Mouse (Mus musculus): ENCODE measurements around the gene Abca6. TPM values are rescaled to one million over a fixed set of nuclear protein-coding genes. Genes with fewer than 3 reads are reported as not detected.

The Abca6 gene
- total and polyA plus RNA-seq, 3 experiments = 0.25 to 0.81 (median 0.68) TPM

GRCm38 (mm10) chr11:110268244-110268844 is 16.8 kb upstream of the Abca6 start:
- H3K79me2 ChIP-seq (replicated peaks; ENCODE audit: control insufficient read depth, extremely low read depth, insufficient read depth, poor library complexity, severe bottlenecking) = no peaks in the 10 kb centered on the region
- H3K4me1 ChIP-seq (ENCODE audit: control insufficient read depth in 1 of 2, insufficient read depth in 2 of 2) = peaks cover 0 to 11% of the 10 kb centered on the region in 2 experiments; a peak in 2 of 4 replicates
- no peak overlapping the region for H3K27ac ChIP-seq (ENCODE audit: insufficient read depth, low read depth)
- in situ Hi-C loops (cut with MboI; ENCODE audit: low pct_ligation_motif_present, low pct_unique_long_range_greater_than_20kb, low sequenced_read_pairs) (loop anchor here (5.0 to 25.0 kb wide), 2 partner anchors 391 to 581 kb away; no protein-coding TSS in a partner anchor), dilution Hi-C loops (cut with MboI; ENCODE audit: extremely low pct_ligation_motif_present, extremely low pct_unique_long_range_greater_than_20kb, low sequenced_read_pairs) (no loop called here)
- peak overlapping the region; percentile 10 to 27 (median 25) for H3K4me3 ChIP-seq (replicated peaks in 1 of 3; ENCODE audit: low read depth in 2 of 3, low read length in 2 of 3, poor library complexity in 1 of 3)
- H3K9me3 ChIP-seq (replicated peaks; ENCODE audit: low read length) = no peaks in the 10 kb centered on the region
- no peaks in the 10 kb centered on the region for H3K27me3 ChIP-seq (replicated peaks)
- TF ChIP-seq ZC3H11A (IDR thresholded peaks at IDR 0.05; ENCODE audit: low read depth, low read length) = peak; percentile 71
- peak; percentile 54; the same call in 1 of the 2 replicates for TF ChIP-seq MEF2A (IDR thresholded peaks at IDR 0.05; ENCODE audit: borderline replicate concordance, low read depth, low read length)
- no peak for TF ChIP-seq USF2 (conservative IDR thresholded peaks at IDR 0.05; ENCODE audit: low read depth, low read length)
- no peak for TF ChIP-seq ZKSCAN1 (IDR thresholded peaks at IDR 0.05; ENCODE audit: borderline replicate concordance, low read depth, low read length)
- TF ChIP-seq NELFE (IDR thresholded peaks at IDR 0.05; ENCODE audit: low read depth, low read length) = 0 out of 2 replicates have a peak, but pooled peaks have one; percentile 50
- peak; percentile 45; the same call in 1 of the 2 replicates for TF ChIP-seq IRF4 (IDR thresholded peaks at IDR 0.05; ENCODE audit: low read depth, low read length)
- TF ChIP-seq MAX (IDR thresholded peaks at IDR 0.05; ENCODE audit: low read length) = 0 out of 2 replicates have a peak, but pooled peaks have one; percentile 36
- TF ChIP-seq RAD21 (IDR thresholded peaks at IDR 0.05; ENCODE audit: low read depth, low read length) = peak; percentile 96
- no peak for TF ChIP-seq TCF12 (IDR thresholded peaks at IDR 0.05; ENCODE audit: low read depth, low read length)
- peak; percentile 86 for TF ChIP-seq ELF1 (IDR thresholded peaks at IDR 0.05; ENCODE audit: low read depth, low read length)
- TF ChIP-seq SMC3 (IDR thresholded peaks at IDR 0.05; ENCODE audit: low read depth, low read length) = peak; percentile 86
- TF ChIP-seq TBP (conservative IDR thresholded peaks at IDR 0.05; ENCODE audit: low read depth, low read length) = 0 out of 2 replicates have a peak, but pooled peaks have one; percentile 66
- no peak for TF ChIP-seq CHD2 (IDR thresholded peaks at IDR 0.05; ENCODE audit: low read length)
- TF ChIP-seq CTCF (conservative IDR thresholded peaks at IDR 0.05 in 1 of 2, IDR thresholded peaks at IDR 0.05 in 1 of 2; ENCODE audit: low read depth in 2 of 2, low read length in 2 of 2) = peak; percentile 97 to 98
- TF ChIP-seq POLR2A (IDR thresholded peaks at IDR 0.05; ENCODE audit: low read depth, low read length) = peak; percentile 78
- no peaks in the 10 kb centered on the region for H3K36me3 ChIP-seq (replicated peaks in 1 of 2; ENCODE audit: control insufficient read depth in 1 of 2, insufficient read depth in 1 of 2, low read length in 1 of 2)
- peak overlapping the region; percentile 47 for H3K4me2 ChIP-seq (ENCODE audit: insufficient read depth, low read depth, poor library complexity, severe bottlenecking)
- peak; percentile 96 for DNase-seq (ENCODE audit: extremely low read depth)
- H3K9ac ChIP-seq (ENCODE audit: insufficient read depth, low read depth) = peak overlapping the region; percentile 50

GRCm38 (mm10) chr11:110267232-110267631 is 15.7 kb upstream of the Abca6 start:
- Histone ChIP-seq H3K4me1 (ENCODE audit: control insufficient read depth in 1 of 2, insufficient read depth in 2 of 2) (peaks cover 0 to 11% of the 10 kb centered on the region in 2 experiments; a peak in 2 of 4 replicates), H3K27ac (ENCODE audit: insufficient read depth, low read depth) (no peak overlapping the region), H3K36me3 (replicated peaks in 1 of 2; ENCODE audit: control insufficient read depth in 1 of 2, insufficient read depth in 1 of 2, low read length in 1 of 2) (no peaks in the 10 kb centered on the region), H3K4me3 (replicated peaks in 1 of 3; ENCODE audit: low read depth in 2 of 3, low read length in 2 of 3, poor library complexity in 1 of 3) (no peak overlapping the region), H3K79me2 (replicated peaks; ENCODE audit: control insufficient read depth, extremely low read depth, insufficient read depth, poor library complexity, severe bottlenecking) (no peaks in the 10 kb centered on the region), H3K27me3 (replicated peaks) (no peaks in the 10 kb centered on the region), H3K4me2 (ENCODE audit: insufficient read depth, low read depth, poor library complexity, severe bottlenecking) (no peak overlapping the region), H3K9ac (ENCODE audit: insufficient read depth, low read depth) (no peak overlapping the region), H3K9me3 (replicated peaks; ENCODE audit: low read length) (no peaks in the 10 kb centered on the region)
- no peak for TF ChIP-seq KAT2A (IDR thresholded peaks at IDR 0.05; ENCODE audit: insufficient replicate concordance, low read length)
- no peak for TF ChIP-seq POLR2AphosphoS2 (IDR thresholded peaks at IDR 0.05; ENCODE audit: low read depth, low read length)
- no peak for TF ChIP-seq ETS1 (conservative IDR thresholded peaks at IDR 0.05; ENCODE audit: low read depth, low read length)
- no peak for TF ChIP-seq MYC (IDR thresholded peaks at IDR 0.05; ENCODE audit: low read depth, low read length)
- no peak for TF ChIP-seq POLR2A (IDR thresholded peaks at IDR 0.05; ENCODE audit: low read depth, low read length)
- TF ChIP-seq MEF2A (IDR thresholded peaks at IDR 0.05; ENCODE audit: borderline replicate concordance, low read depth, low read length) = no peak
- no peak for TF ChIP-seq ZC3H11A (IDR thresholded peaks at IDR 0.05; ENCODE audit: low read depth, low read length)
- TF ChIP-seq TCF12 (IDR thresholded peaks at IDR 0.05; ENCODE audit: low read depth, low read length) = no peak
- TF ChIP-seq JUND (conservative IDR thresholded peaks at IDR 0.05; ENCODE audit: low read depth, low read length) = no peak
- no peak for TF ChIP-seq USF1 (IDR thresholded peaks at IDR 0.05; ENCODE audit: low read depth, low read length)
- TF ChIP-seq EP300 (IDR thresholded peaks at IDR 0.05; ENCODE audit: low read length) = no peak
- no peak for TF ChIP-seq MAFK (IDR thresholded peaks at IDR 0.05; ENCODE audit: insufficient replicate concordance, low read length)
- no peak for TF ChIP-seq RCOR1 (conservative IDR thresholded peaks at IDR 0.05; ENCODE audit: low read depth, low read length)
- no peak for TF ChIP-seq JUN (IDR thresholded peaks at IDR 0.05; ENCODE audit: insufficient read depth, low read depth, low read length)
- no peak for TF ChIP-seq RAD21 (IDR thresholded peaks at IDR 0.05; ENCODE audit: low read depth, low read length)
- TF ChIP-seq CHD2 (IDR thresholded peaks at IDR 0.05; ENCODE audit: low read length) = no peak
- TF ChIP-seq SMC3 (IDR thresholded peaks at IDR 0.05; ENCODE audit: low read depth, low read length) = no peak
- in situ Hi-C loops (cut with MboI; ENCODE audit: low pct_ligation_motif_present, low pct_unique_long_range_greater_than_20kb, low sequenced_read_pairs) (loop anchor here (5.0 to 25.0 kb wide), 2 partner anchors 390 to 580 kb away; no protein-coding TSS in a partner anchor), dilution Hi-C loops (cut with MboI; ENCODE audit: extremely low pct_ligation_motif_present, extremely low pct_unique_long_range_greater_than_20kb, low sequenced_read_pairs) (no loop called here)
- no peak for DNase-seq (ENCODE audit: extremely low read depth)
